9 mouse cellular contexts compared by ENCODE assay signal in the genomic region with DNA sequence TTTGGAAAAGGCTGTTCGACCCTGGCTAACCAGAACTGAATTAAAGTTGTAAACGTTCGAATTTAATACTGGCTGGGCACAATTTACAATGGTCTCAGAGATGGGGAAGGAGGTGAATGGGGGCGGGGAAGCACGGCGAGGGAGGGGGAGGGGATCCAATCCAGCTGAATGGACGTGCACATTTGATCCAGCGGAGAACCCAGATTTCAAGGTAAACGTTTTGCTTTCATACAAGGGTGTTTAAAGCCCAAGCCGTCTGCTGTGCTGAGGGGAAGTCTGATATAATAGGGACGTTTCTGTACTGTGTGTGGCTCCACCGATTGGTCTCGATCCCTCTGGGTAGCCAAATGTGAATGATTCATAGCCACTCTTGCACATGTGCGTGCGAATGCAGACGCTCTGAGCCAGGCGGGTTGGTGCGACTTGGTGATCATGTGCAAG. TPM values are rescaled to one million over a fixed set of nuclear protein-coding genes. Genes with fewer than 3 reads are reported as not detected.
DNase-seq lines count a peak whose midpoint lies in the region; ATAC-seq and TF ChIP-seq lines count a peak whose summit lies in the region.
"Had no signal": no experiment of that assay in that cellular context is flagged by ENCODE, and none has a peak within 500 bp of the region (broad histone marks: within the 10 kb centered on the region; RNA-seq: fewer than 3 reads in every experiment).

No protein-coding gene starts in this region.

- H3K27ac ChIP-seq in lung, embryonic 16.5 days (ENCODE audit: low read length), result no peak overlapping the region
- peak overlapping the region; percentile 69; the same call in 1 of the 2 replicates for H3K27ac ChIP-seq in embryonic facial prominence, embryonic 14.5 days (replicated peaks; ENCODE audit: low read depth, low read length)
- peak overlapping the region; percentile 99 for H3K27ac ChIP-seq in layer of hippocampus, adult 2 months
- peak overlapping the region; percentile 98 for H3K27ac ChIP-seq in midbrain, embryonic 14.5 days (replicated peaks; ENCODE audit: low read depth, low read length)
- H3K27ac ChIP-seq: liver, embryonic 15.5 days had no signal

- H3K9ac ChIP-seq in lung, embryonic 16.5 days (ENCODE audit: low read length), result no peak overlapping the region
- H3K9ac ChIP-seq in embryonic facial prominence, embryonic 14.5 days (ENCODE audit: low read depth, low read length), result peak overlapping the region; percentile 74
- H3K9ac ChIP-seq in midbrain, embryonic 14.5 days (replicated peaks; ENCODE audit: low read length), result peak overlapping the region; percentile 96
- H3K9ac ChIP-seq: liver, embryonic 15.5 days had no signal

- H3K4me3 ChIP-seq in lung, embryonic 16.5 days (ENCODE audit: low read length), result peak overlapping the region; percentile 53
- peak overlapping the region; percentile 54 for H3K4me3 ChIP-seq in embryonic facial prominence, embryonic 14.5 days (ENCODE audit: low read depth, low read length)
- H3K4me3 ChIP-seq in layer of hippocampus, adult 2 months, result peak overlapping the region; percentile 88
- peak overlapping the region; percentile 88 for H3K4me3 ChIP-seq in midbrain, embryonic 14.5 days (replicated peaks; ENCODE audit: low read depth, low read length)
- H3K4me3 ChIP-seq in lung, adult 2 months (replicated peaks; ENCODE audit: extremely low read depth, low read depth, low read length), result no peak overlapping the region

- DNase-seq in lung, postnatal 36 days, result no peak
- peak; percentile 11 for DNase-seq in embryonic facial prominence, embryonic 14.5 days (ENCODE audit: low spot score)
- DNase-seq in layer of hippocampus, adult 2 months (ENCODE audit: low spot score in 2 of 2), result peak in 1 of 2 experiments; percentile 51
- DNase-seq in midbrain, embryonic 14.5 days, result peak; percentile 80
- DNase-seq in thymus, postnatal 25 days, result no peak
- DNase-seq in gastrocnemius, adult 8-10 months (ENCODE audit: low spot score in 2 of 2), result no peak
- no peak for DNase-seq in lung, adult 2 months

- no peak for TF ChIP-seq CTCF in layer of hippocampus, adult 2 months (conservative IDR thresholded peaks at IDR 0.05)
- no peak for TF ChIP-seq CTCF in lung, adult 2 months (IDR thresholded peaks at IDR 0.05; ENCODE audit: insufficient read depth, low read length)

- WGBS in lung, embryonic 16.5 days, result under 1% methylated on average over 18 of the region's 18 CpGs
- WGBS in embryonic facial prominence, embryonic 14.5 days, result 1% methylated on average over 18 of the region's 18 CpGs
- under 1% methylated on average over 18 of the region's 18 CpGs for WGBS in midbrain, embryonic 14.5 days
- WGBS in lung, adult 2 months, result 3% methylated on average over 18 of the region's 18 CpGs

- peak overlapping the region; percentile 74 for H3K4me2 ChIP-seq in lung, embryonic 16.5 days (ENCODE audit: low read depth, low read length)
- peak overlapping the region; percentile 96 for H3K4me2 ChIP-seq in embryonic facial prominence, embryonic 14.5 days (ENCODE audit: low read depth, low read length)
- H3K4me2 ChIP-seq in midbrain, embryonic 14.5 days (ENCODE audit: low read length), result peak overlapping the region; percentile 63

- no peak for ATAC-seq in lung, embryonic 16.5 days (ENCODE audit: low read depth)
- no peak for ATAC-seq in embryonic facial prominence, embryonic 14.5 days (ENCODE audit: low read depth)
- no peak for ATAC-seq in midbrain, embryonic 14.5 days (ENCODE audit: low FRiP score, low TSS enrichment)

- H3K4me1 ChIP-seq in lung, embryonic 16.5 days (replicated peaks; ENCODE audit: control insufficient read depth, insufficient read depth, low read length), result peaks cover 15% of the 10 kb centered on the region
- no peaks in the 10 kb centered on the region for H3K4me1 ChIP-seq in embryonic facial prominence, embryonic 14.5 days (ENCODE audit: control insufficient read depth, insufficient read depth, low read length)
- peaks cover 21% of the 10 kb centered on the region for H3K4me1 ChIP-seq in midbrain, embryonic 14.5 days (ENCODE audit: control insufficient read depth, insufficient read depth, low read length)
- peaks cover 3% of the 10 kb centered on the region; the same call in 1 of the 2 replicates for H3K4me1 ChIP-seq in lung, adult 2 months (ENCODE audit: control insufficient read depth, insufficient read depth, low read length)

- no peaks in the 10 kb centered on the region for H3K9me3 ChIP-seq in lung, embryonic 16.5 days (ENCODE audit: control insufficient read depth, low read length)
- no peaks in the 10 kb centered on the region for H3K9me3 ChIP-seq in embryonic facial prominence, embryonic 14.5 days (ENCODE audit: control insufficient read depth, low read length)
- H3K9me3 ChIP-seq in midbrain, embryonic 14.5 days (ENCODE audit: control insufficient read depth, low read length), result no peaks in the 10 kb centered on the region
- H3K9me3 ChIP-seq: liver, embryonic 15.5 days had no signal

- peaks cover 59% of the 10 kb centered on the region for H3K27me3 ChIP-seq in lung, embryonic 16.5 days (ENCODE audit: control insufficient read depth, insufficient read depth, low read depth, low read length)
- peaks cover 26% of the 10 kb centered on the region for H3K27me3 ChIP-seq in embryonic facial prominence, embryonic 14.5 days (replicated peaks; ENCODE audit: control insufficient read depth, insufficient read depth, low read length)
- no peaks in the 10 kb centered on the region for H3K27me3 ChIP-seq in midbrain, embryonic 14.5 days (ENCODE audit: control insufficient read depth, insufficient read depth, low read length)

- TF ChIP-seq POLR2A in lung, adult 2 months (IDR thresholded peaks at IDR 0.05; ENCODE audit: borderline replicate concordance, extremely low read depth, low read depth, low read length), result no peak

- H3K36me3 ChIP-seq in lung, embryonic 16.5 days (ENCODE audit: control insufficient read depth, insufficient read depth, low read length), result no peaks in the 10 kb centered on the region
- no peaks in the 10 kb centered on the region for H3K36me3 ChIP-seq in embryonic facial prominence, embryonic 14.5 days (ENCODE audit: control insufficient read depth, insufficient read depth, low read length)
- peaks cover 4% of the 10 kb centered on the region; the same call in 1 of the 2 replicates for H3K36me3 ChIP-seq in midbrain, embryonic 14.5 days (ENCODE audit: control insufficient read depth, insufficient read depth, low read length)
- H3K36me3 ChIP-seq: liver, embryonic 15.5 days had no signal

RNA-seq across cellular contexts. Expression of a gene that starts 2.0 kb away (rescaled TPM):
- 0.39 and 0.62 TPM in 2 replicates for polyA plus RNA-seq in lung, embryonic 16.5 days (2015; fragmentation: Nextera tagmentation; extraction: Ambion mirVana)
- polyA plus RNA-seq in embryonic facial prominence, embryonic 14.5 days (2014; fragmentation: Nextera tagmentation; extraction: Ambion mirVana), result 3.7 and 5.0 TPM in 2 replicates
- total RNA-seq in layer of hippocampus, adult 2 months (2021), result 100 to 1,000 TPM; 107 to 111 TPM
- 28.7 and 31.0 TPM in 2 replicates for polyA plus RNA-seq in midbrain, embryonic 14.5 days (2014; fragmentation: Nextera tagmentation; extraction: Ambion mirVana)
- under 1 TPM in 3 of 4 experiments, not detected in 1; 0.05 to 0.22 (median 0.07) TPM for total RNA-seq in gastrocnemius, adult 8-10 months (2022)
- polyA plus RNA-seq in lung, adult 2 months (2012; rRNA removed), result 0.02 TPM in 1 of 2 replicates, not detected in the other
- polyA plus RNA-seq: liver, embryonic 15.5 days had no signal

Comparison
In these comparisons a context has a peak if more than half of its experiments do, and no peak if none do; other contexts are left out.
1. DNase-seq: peak in embryonic facial prominence, embryonic 14.5 days (single experiment) and midbrain, embryonic 14.5 days (single experiment); none in lung, postnatal 36 days (single experiment), thymus, postnatal 25 days (single experiment), gastrocnemius, adult 8-10 months (0 of 2) and lung, adult 2 months (single experiment).
2. Peak in every context shown above with its lines, with median percentiles within 50 percentile points of each other: H3K4me2 ChIP-seq.